Mouse (Mus musculus): ENCODE measurements around the gene Gtpbp2. TPM values are rescaled to one million over a fixed set of nuclear protein-coding genes. Genes with fewer than 3 reads are reported as not detected.
A peak's percentile ranks its signal among the peaks of the same experiment; 100 is the strongest.

Gtpbp2 gene
- polyA plus RNA-seq, 1 experiment = 25.8 TPM

GRCm38 (mm10) chr17:46159236-46159635 is 1.6 kb upstream of the Gtpbp2 start:
- peaks cover 2% of the 10 kb centered on the region for H3K4me1 ChIP-seq (ENCODE audit: control insufficient read depth, insufficient read depth, low read length)
- H3K9me3 ChIP-seq (replicated peaks; ENCODE audit: control insufficient read depth, insufficient read depth, low read length, poor library complexity, severe bottlenecking) = no peaks in the 10 kb centered on the region
- no peak for TF ChIP-seq CTCF (IDR thresholded peaks at IDR 0.05; ENCODE audit: low read depth, low read length)
- TF ChIP-seq EP300 (IDR thresholded peaks at IDR 0.05; ENCODE audit: insufficient read depth, low read depth, low read length) = no peak
- TF ChIP-seq POLR2A (IDR thresholded peaks at IDR 0.05; ENCODE audit: insufficient read depth, low read length) = no peak
- H3K27me3 ChIP-seq (ENCODE audit: control insufficient read depth, insufficient read depth, low read length, poor library complexity, severe bottlenecking) = no peaks in the 10 kb centered on the region
- H3K9ac ChIP-seq (ENCODE audit: low read depth, poor library complexity, severe bottlenecking) = peak overlapping the region; percentile 56; the same call in 1 of the 2 replicates
- no peaks in the 10 kb centered on the region for H3K36me3 ChIP-seq (ENCODE audit: control insufficient read depth, insufficient read depth, low read length, poor library complexity, severe bottlenecking)
- H3K27ac ChIP-seq (ENCODE audit: insufficient read depth, low read length) = no peak overlapping the region
- no peak overlapping the region for H3K4me3 ChIP-seq (ENCODE audit: low read depth, low read length)

- no peaks in the 10 kb centered on the region for H3K36me3 ChIP-seq (ENCODE audit: control insufficient read depth, insufficient read depth, low read length, poor library complexity, severe bottlenecking)
- no peak for TF ChIP-seq CTCF (IDR thresholded peaks at IDR 0.05; ENCODE audit: low read depth, low read length)
- no peak for TF ChIP-seq EP300 (IDR thresholded peaks at IDR 0.05; ENCODE audit: insufficient read depth, low read depth, low read length)
- no peak for TF ChIP-seq POLR2A (IDR thresholded peaks at IDR 0.05; ENCODE audit: insufficient read depth, low read length)
- no peaks in the 10 kb centered on the region for H3K27me3 ChIP-seq (ENCODE audit: control insufficient read depth, insufficient read depth, low read length, poor library complexity, severe bottlenecking)
Measured at GRCm38 (mm10) chr17:46160090-46160662, 656 bp upstream of the Gtpbp2 start.

GRCm38 (mm10) chr17:46161179-46161578 is 347 bp downstream of the Gtpbp2 start:
- TF ChIP-seq POLR2A (IDR thresholded peaks at IDR 0.05; ENCODE audit: insufficient read depth, low read length) (no peak), EP300 (IDR thresholded peaks at IDR 0.05; ENCODE audit: insufficient read depth, low read depth, low read length) (no peak), CTCF (IDR thresholded peaks at IDR 0.05; ENCODE audit: low read depth, low read length) (no peak)
- no peak overlapping the region for H3K27ac ChIP-seq (ENCODE audit: insufficient read depth, low read length)
- peaks cover 2% of the 10 kb centered on the region for H3K4me1 ChIP-seq (ENCODE audit: control insufficient read depth, insufficient read depth, low read length)
- H3K4me3 ChIP-seq (ENCODE audit: low read depth, low read length) = peak overlapping the region; percentile 71
- no peaks in the 10 kb centered on the region for H3K36me3 ChIP-seq (ENCODE audit: control insufficient read depth, insufficient read depth, low read length, poor library complexity, severe bottlenecking)
- no peaks in the 10 kb centered on the region for H3K9me3 ChIP-seq (replicated peaks; ENCODE audit: control insufficient read depth, insufficient read depth, low read length, poor library complexity, severe bottlenecking)
- peak overlapping the region; percentile 86 for H3K9ac ChIP-seq (ENCODE audit: low read depth, poor library complexity, severe bottlenecking)
- no peaks in the 10 kb centered on the region for H3K27me3 ChIP-seq (ENCODE audit: control insufficient read depth, insufficient read depth, low read length, poor library complexity, severe bottlenecking)

More at GRCm38 (mm10) chr17:46160090-46160662, 656 bp upstream of the Gtpbp2 start:
- H3K4me1 ChIP-seq (ENCODE audit: control insufficient read depth, insufficient read depth, low read length) = peaks cover 2% of the 10 kb centered on the region
- H3K4me3 ChIP-seq (ENCODE audit: low read depth, low read length) = peak overlapping the region; percentile 80
- H3K27ac ChIP-seq (ENCODE audit: insufficient read depth, low read length) = peak overlapping the region; percentile 83
- no peaks in the 10 kb centered on the region for H3K9me3 ChIP-seq (replicated peaks; ENCODE audit: control insufficient read depth, insufficient read depth, low read length, poor library complexity, severe bottlenecking)
- H3K9ac ChIP-seq (ENCODE audit: low read depth, poor library complexity, severe bottlenecking) = peak overlapping the region; percentile 56

- H3K4me3 ChIP-seq (ENCODE audit: low read depth, low read length) = peak overlapping the region; percentile 71
Measured at GRCm38 (mm10) chr17:46161710-46162109, 878 bp downstream of the Gtpbp2 start.

GRCm38 (mm10) chr17:46162551-46162950 is 1.7 kb downstream of the Gtpbp2 start:
- Histone ChIP-seq H3K36me3 (ENCODE audit: control insufficient read depth, insufficient read depth, low read length, poor library complexity, severe bottlenecking) (no peaks in the 10 kb centered on the region), H3K27ac (ENCODE audit: insufficient read depth, low read length) (no peak overlapping the region), H3K9me3 (replicated peaks; ENCODE audit: control insufficient read depth, insufficient read depth, low read length, poor library complexity, severe bottlenecking) (no peaks in the 10 kb centered on the region), H3K9ac (ENCODE audit: low read depth, poor library complexity, severe bottlenecking) (no peak overlapping the region), H3K4me1 (ENCODE audit: control insufficient read depth, insufficient read depth, low read length) (peaks cover 2% of the 10 kb centered on the region), H3K4me3 (ENCODE audit: low read depth, low read length) (no peak overlapping the region), H3K27me3 (ENCODE audit: control insufficient read depth, insufficient read depth, low read length, poor library complexity, severe bottlenecking) (no peaks in the 10 kb centered on the region)
- no peak for TF ChIP-seq EP300 (IDR thresholded peaks at IDR 0.05; ENCODE audit: insufficient read depth, low read depth, low read length)
- TF ChIP-seq POLR2A (IDR thresholded peaks at IDR 0.05; ENCODE audit: insufficient read depth, low read length) = no peak
- no peak for TF ChIP-seq CTCF (IDR thresholded peaks at IDR 0.05; ENCODE audit: low read depth, low read length)

More at GRCm38 (mm10) chr17:46161710-46162109, 878 bp downstream of the Gtpbp2 start:
- peak overlapping the region; percentile 86 for H3K9ac ChIP-seq (ENCODE audit: low read depth, poor library complexity, severe bottlenecking)
- no peaks in the 10 kb centered on the region for H3K36me3 ChIP-seq (ENCODE audit: control insufficient read depth, insufficient read depth, low read length, poor library complexity, severe bottlenecking)
- no peaks in the 10 kb centered on the region for H3K27me3 ChIP-seq (ENCODE audit: control insufficient read depth, insufficient read depth, low read length, poor library complexity, severe bottlenecking)
- no peaks in the 10 kb centered on the region for H3K9me3 ChIP-seq (replicated peaks; ENCODE audit: control insufficient read depth, insufficient read depth, low read length, poor library complexity, severe bottlenecking)
- no peak overlapping the region for H3K27ac ChIP-seq (ENCODE audit: insufficient read depth, low read length)
- TF ChIP-seq POLR2A (IDR thresholded peaks at IDR 0.05; ENCODE audit: insufficient read depth, low read length) (no peak), EP300 (IDR thresholded peaks at IDR 0.05; ENCODE audit: insufficient read depth, low read depth, low read length) (no peak), CTCF (IDR thresholded peaks at IDR 0.05; ENCODE audit: low read depth, low read length) (no peak)
- peaks cover 2% of the 10 kb centered on the region for H3K4me1 ChIP-seq (ENCODE audit: control insufficient read depth, insufficient read depth, low read length)

GRCm38 (mm10) chr17:46162951-46163421 is 2.2 kb downstream of the Gtpbp2 start:
- H3K9me3 ChIP-seq (replicated peaks; ENCODE audit: control insufficient read depth, insufficient read depth, low read length, poor library complexity, severe bottlenecking) = no peaks in the 10 kb centered on the region
- H3K4me1 ChIP-seq (ENCODE audit: control insufficient read depth, insufficient read depth, low read length) = peaks cover 2% of the 10 kb centered on the region
- H3K9ac ChIP-seq (ENCODE audit: low read depth, poor library complexity, severe bottlenecking) = no peak overlapping the region
- H3K27ac ChIP-seq (ENCODE audit: insufficient read depth, low read length) = no peak overlapping the region
- H3K27me3 ChIP-seq (ENCODE audit: control insufficient read depth, insufficient read depth, low read length, poor library complexity, severe bottlenecking) = no peaks in the 10 kb centered on the region
- H3K36me3 ChIP-seq (ENCODE audit: control insufficient read depth, insufficient read depth, low read length, poor library complexity, severe bottlenecking) = no peaks in the 10 kb centered on the region
- TF ChIP-seq EP300 (IDR thresholded peaks at IDR 0.05; ENCODE audit: insufficient read depth, low read depth, low read length) (no peak), CTCF (IDR thresholded peaks at IDR 0.05; ENCODE audit: low read depth, low read length) (no peak), POLR2A (IDR thresholded peaks at IDR 0.05; ENCODE audit: insufficient read depth, low read length) (no peak)
- H3K4me3 ChIP-seq (ENCODE audit: low read depth, low read length) = no peak overlapping the region

Measured in ES-Bruce4 (cell line).